Mouse (Mus musculus) heart, embryonic 16.5 days (tissue): ENCODE results near the gene Bms1. TPM values are rescaled to one million over a fixed set of nuclear protein-coding genes. Genes with fewer than 3 reads are reported as not detected.
A peak's percentile ranks its signal among the peaks of the same experiment; 100 is the strongest.

Source experiments
- ATAC-seq: fragments of 200-750 bp; cut with Nextera tagmentation; replicated peaks from 2 replicates; pipeline ENCODE4 v1.8.0; 2017; ENCODE audit warnings: moderate number of reproducible peaks; ENCODE audit not compliant: insufficient read depth, low FRiP score; ENCODE audit errors: extremely low read depth
- H3K27ac ChIP-seq: fragments of 300-500 bp; sonication (generic); 2 replicates; pipeline ENCODE4 v1.5.1; 2014; ENCODE audit warnings: mild to moderate bottlenecking, low read length, control low read depth, moderate library complexity
- H3K27me3 ChIP-seq: fragments of 300-500 bp; sonication (generic); 2 replicates; pipeline ENCODE4 v1.6.1; 2014; ENCODE audit warnings: low read length, mixed read lengths; ENCODE audit not compliant: control insufficient read depth, insufficient read depth
- H3K36me3 ChIP-seq: fragments of 300-500 bp; sonication (generic); 2 replicates; pipeline ENCODE4 v1.6.1; 2014; ENCODE audit not compliant: control insufficient read depth, insufficient read depth
- H3K4me1 ChIP-seq: fragments of 300-500 bp; sonication (generic); 2 replicates; pipeline ENCODE4 v1.6.1; 2014; ENCODE audit warnings: low read length, mixed read lengths; ENCODE audit not compliant: control insufficient read depth, insufficient read depth
- H3K4me2 ChIP-seq: fragments of 300-500 bp; sonication (generic); 2 replicates; pipeline ENCODE4 v1.6.1; 2014; ENCODE audit warnings: low read depth, mild to moderate bottlenecking, control low read depth, low read length
- H3K4me3 ChIP-seq: fragments of 300-500 bp; sonication (generic); 2 replicates; pipeline ENCODE4 v1.5.1; 2014; ENCODE audit warnings: mild to moderate bottlenecking, control low read depth, low read length
- H3K9ac ChIP-seq: fragments of 300-500 bp; sonication (generic); 2 replicates; pipeline ENCODE4 v1.6.1; 2014; ENCODE audit warnings: low read length, control low read depth
- H3K9me3 ChIP-seq: fragments of 300-500 bp; sonication (generic); replicated peaks from 2 replicates; pipeline ENCODE4 v1.6.1; 2016; ENCODE audit warnings: low read length; ENCODE audit not compliant: control insufficient read depth
- WGBS: fragments of 180-500 bp; shearing (Covaris S2); extraction: QIAGEN DNeasy Blood & Tissue Kit; methylation state at CpG from one replicate; pipeline ENCODE4 v1.1.7; 2014; 5-methylcytosine and 5-hydroxymethylcytosine counted together
- polyA plus RNA-seq: library from polyadenylated mRNA; unstranded; fragments of >200 nt; fragmentation: Nextera tagmentation; extraction: Ambion mirVana; gene quantifications from 2 replicates; pipeline ENCODE4 v1.2.1, GENCODE M21; 2015

The Bms1 gene
- 21.5 and 22.2 TPM in 2 replicates for polyA plus RNA-seq

- under 1% methylated on average over 67 of the region's 67 CpGs for WGBS
- H3K4me2 ChIP-seq, result peak within 1 kb of the TSS; percentile 65
- H3K4me1 ChIP-seq, result peaks cover 11% of the 10 kb centered on the region
- H3K9me3 ChIP-seq, result no peaks in the 10 kb centered on the region
- peak within 1 kb of the TSS; percentile 100 for H3K4me3 ChIP-seq
- H3K27ac ChIP-seq, result peak within 1 kb of the TSS; percentile 96
- ATAC-seq, result peak; percentile 98
- H3K27me3 ChIP-seq, result no peaks in the 10 kb centered on the region
- peaks cover 16% of the 10 kb centered on the region for H3K36me3 ChIP-seq
- peak within 1 kb of the TSS; percentile 97 for H3K9ac ChIP-seq
Measured at GRCm38 (mm10) chr6:118419050-118419920, at the start of gene Bms1. Gene Bms1, minus strand, starts transcription at chr6:118419474.

- Histone ChIP-seq H3K9ac (no peak overlapping the region), H3K9me3 (no peaks in the 10 kb centered on the region), H3K4me2 (no peak overlapping the region), H3K27ac (no peak overlapping the region), H3K4me1 (no peaks in the 10 kb centered on the region), H3K27me3 (no peaks in the 10 kb centered on the region), H3K4me3 (no peak overlapping the region), H3K36me3 (peaks cover 18% of the 10 kb centered on the region; the same call in 1 of the 2 replicates)
- ATAC-seq, result no peak
- 81% methylated on average over 15 of the region's 15 CpGs for WGBS
Measured at GRCm38 (mm10) chr6:118462069-118462705, 42.9 kb upstream of the Bms1 start.

- 89% methylated on average over 1 of the region's 1 CpGs for WGBS
- Histone ChIP-seq H3K4me1 (peaks cover 9% of the 10 kb centered on the region), H3K9me3 (no peaks in the 10 kb centered on the region), H3K9ac (no peak overlapping the region), H3K4me3 (no peak overlapping the region), H3K27ac (no peak overlapping the region), H3K4me2 (no peak overlapping the region), H3K36me3 (0 out of 2 replicates have a peak, but pooled peaks cover 3% of the 10 kb centered on the region), H3K27me3 (no peaks in the 10 kb centered on the region)
- ATAC-seq, result no peak
Measured at GRCm38 (mm10) chr6:118457726-118458125, 38.5 kb upstream of the Bms1 start.

- no peaks in the 10 kb centered on the region for H3K36me3 ChIP-seq
- no peaks in the 10 kb centered on the region for H3K9me3 ChIP-seq
- H3K9ac ChIP-seq, result peak within 1 kb of the TSS; percentile 76
- H3K4me3 ChIP-seq, result peak within 1 kb of the TSS; percentile 60
- peak within 1 kb of the TSS; percentile 61 for H3K4me2 ChIP-seq
- peaks cover 9% of the 10 kb centered on the region for H3K4me1 ChIP-seq
- ATAC-seq, result peak; percentile 88
- peak within 1 kb of the TSS; percentile 77 for H3K27ac ChIP-seq
- H3K27me3 ChIP-seq, result no peaks in the 10 kb centered on the region
- under 1% methylated on average over 43 of the region's 43 CpGs for WGBS
Measured at GRCm38 (mm10) chr6:118455042-118455631, 35.9 kb upstream of the Bms1 start, which contains the start of gene Zfp248. Gene Zfp248, minus strand, starts transcription at chr6:118455528.

GRCm38 (mm10) chr6:118454452-118454851 lies 35.2 kb upstream of the Bms1 start:
- 39% methylated on average over 8 of the region's 8 CpGs for WGBS
- H3K27me3 ChIP-seq, result no peaks in the 10 kb centered on the region
- H3K4me2 ChIP-seq, result peak overlapping the region; percentile 61
- H3K9me3 ChIP-seq, result no peaks in the 10 kb centered on the region
- peaks cover 9% of the 10 kb centered on the region for H3K4me1 ChIP-seq
- no peaks in the 10 kb centered on the region for H3K36me3 ChIP-seq
- no peak for ATAC-seq
- H3K27ac ChIP-seq, result peak overlapping the region; percentile 77; the same call in 1 of the 2 replicates
- H3K9ac ChIP-seq, result peak overlapping the region; percentile 76
- peak overlapping the region; percentile 60 for H3K4me3 ChIP-seq

- peaks cover 39% of the 10 kb centered on the region for H3K36me3 ChIP-seq
Measured at GRCm38 (mm10) chr6:118431502-118431901, 12.2 kb upstream of the Bms1 start.

GRCm38 (mm10) chr6:118426666-118427065 lies 7.4 kb upstream of the Bms1 start:
- Histone ChIP-seq H3K4me2 (no peak overlapping the region), H3K9ac (no peak overlapping the region), H3K4me3 (no peak overlapping the region), H3K9me3 (peaks cover 17% of the 10 kb centered on the region), H3K4me1 (no peaks in the 10 kb centered on the region), H3K27me3 (no peaks in the 10 kb centered on the region), H3K27ac (no peak overlapping the region), H3K36me3 (peaks cover 30% of the 10 kb centered on the region)
- ATAC-seq, result no peak
- WGBS, result 100% methylated on average over 1 of the region's 1 CpGs

More at GRCm38 (mm10) chr6:118431502-118431901, 12.2 kb upstream of the Bms1 start:
- peaks cover 17% of the 10 kb centered on the region for H3K9me3 ChIP-seq
- no peak overlapping the region for H3K4me2 ChIP-seq
- no peaks in the 10 kb centered on the region for H3K4me1 ChIP-seq
- no peak overlapping the region for H3K4me3 ChIP-seq
- 76% methylated on average over 4 of the region's 4 CpGs for WGBS
- H3K9ac ChIP-seq, result no peak overlapping the region
- no peak overlapping the region for H3K27ac ChIP-seq
- no peak for ATAC-seq
- no peaks in the 10 kb centered on the region for H3K27me3 ChIP-seq

GRCm38 (mm10) chr6:118410428-118410827 lies 8.8 kb downstream of the Bms1 start:
- H3K27me3 ChIP-seq, result no peaks in the 10 kb centered on the region
- ATAC-seq, result no peak
- no peak overlapping the region for H3K9ac ChIP-seq
- peaks cover 46% of the 10 kb centered on the region for H3K36me3 ChIP-seq
- H3K9me3 ChIP-seq, result no peaks in the 10 kb centered on the region
- WGBS, result 93% methylated on average over 1 of the region's 1 CpGs
- H3K4me3 ChIP-seq, result no peak overlapping the region
- no peak overlapping the region for H3K27ac ChIP-seq
- peaks cover 6% of the 10 kb centered on the region for H3K4me1 ChIP-seq
- no peak overlapping the region for H3K4me2 ChIP-seq
